Mouse (Mus musculus) heart, adult 2 months (tissue): ENCODE data around the gene Hist2h2aa2.
"Not testable (repeated sequence)": the region's sequence is repeated elsewhere in the genome, so short reads cannot be mapped to it uniquely, and the experiment has no call there.

Experiments
- CTCF ChIP-seq: fragments of 200-600 bp; IDR thresholded peaks from 2 replicates; pipeline ENCODE4 v1.8.1; 2022; ENCODE audit warnings: antibody characterized with exemption, mild to moderate bottlenecking, moderate library complexity
- EP300 ChIP-seq: fragments of 200-500 bp; IDR thresholded peaks from 2 replicates; pipeline ENCODE4 v1.6.1; 2011; ENCODE audit warnings: low read depth, low read length, control low read depth; ENCODE audit not compliant: insufficient read depth
- POLR2A ChIP-seq: fragments of 200-500 bp; IDR thresholded peaks from 2 replicates; pipeline ENCODE4 v1.6.1; 2011; ENCODE audit warnings: mild to moderate bottlenecking, low read depth, low read length, control low read depth; ENCODE audit not compliant: insufficient read depth

GRCm38 (mm10) chr3:96245003-96245886 lies 5.2 kb upstream of the Hist2h2aa2 start, which contains the start of gene Hist2h2aa1:
- TF ChIP-seq POLR2A = peak; percentile 91
- not testable (repeated sequence) for TF ChIP-seq CTCF
- peak; percentile 39; the same call in 1 of the 2 replicates for TF ChIP-seq EP300
